Mouse (Mus musculus) ovary, postnatal 36 days (tissue): ENCODE data around the gene Tpt1.

Experiments used
- DNase-seq: peaks from one replicate; pipeline ENCODE4 v3.0.0; 2022; ENCODE audit warnings: low spot score, mixed read lengths

Gene Tpt1

GRCm38 (mm10) chr14:75876320-75877043 lies 31.6 kb downstream of the Tpt1 start:
- DNase-seq: peak; percentile 70

DNA sequence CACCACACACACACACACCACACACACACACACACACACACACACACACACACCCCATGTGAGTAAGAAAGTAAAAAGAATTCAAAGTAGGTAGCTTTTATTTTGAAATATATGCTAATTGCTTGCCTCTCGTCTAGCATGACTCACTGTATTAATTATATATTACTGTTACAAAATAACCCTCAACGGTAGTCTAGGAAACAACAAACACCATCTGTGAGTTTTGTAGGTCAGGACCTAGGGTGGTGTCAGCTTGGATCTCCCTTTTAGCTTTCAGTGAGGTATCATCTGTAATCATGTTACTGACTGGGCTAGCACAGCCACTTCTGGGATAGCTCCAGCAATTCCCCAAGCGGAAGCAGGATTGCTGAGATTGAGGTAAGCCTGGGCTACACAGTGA lies 32.4 kb downstream of the Tpt1 start:
- DNase-seq: no peak

GRCm38 (mm10) chr14:75878980-75879379 lies 34.1 kb downstream of the Tpt1 start:
- no peak for DNase-seq

DNA sequence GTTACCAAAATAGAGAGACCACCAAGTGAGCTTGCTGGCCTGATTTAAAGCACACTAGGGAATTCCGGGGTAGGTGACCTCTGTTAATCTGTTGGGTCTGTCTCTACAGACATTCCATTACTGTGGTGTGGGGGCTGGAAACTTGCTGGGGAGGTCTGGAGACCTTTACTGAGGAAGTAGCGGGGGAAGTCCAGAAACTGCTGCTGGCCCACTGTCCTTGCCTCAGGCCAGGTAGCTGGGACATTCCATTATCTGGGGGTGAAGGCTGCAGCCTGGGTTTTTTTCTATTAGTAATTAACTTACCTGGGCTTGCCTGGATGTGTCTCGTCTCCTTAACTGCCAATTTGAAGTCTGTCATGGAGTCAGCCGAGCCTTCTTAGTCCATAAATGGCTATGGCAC lies 37.0 kb downstream of the Tpt1 start:
- DNase-seq: no peak

GRCm38 (mm10) chr14:75883330-75883729 lies 38.4 kb downstream of the Tpt1 start:
- DNase-seq: no peak

DNA sequence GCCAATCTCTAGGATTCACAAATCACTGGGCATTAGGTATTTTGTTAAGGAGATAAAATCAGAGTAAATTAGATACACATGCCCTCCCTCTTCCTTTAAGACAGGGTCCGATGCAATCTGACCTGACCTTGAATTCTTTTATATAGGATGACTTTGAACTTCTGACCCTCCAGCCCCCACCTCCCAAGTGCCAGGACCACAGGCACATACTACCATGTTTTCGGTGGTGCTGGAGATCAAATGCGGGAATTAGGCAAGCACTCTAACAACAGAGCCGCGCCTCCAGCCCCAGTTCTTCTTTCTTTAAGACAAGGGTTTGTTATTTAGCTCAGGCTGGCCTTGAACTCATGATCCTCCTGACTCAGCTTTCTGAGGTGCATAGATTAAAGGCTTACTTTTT lies 39.0 kb downstream of the Tpt1 start:
- DNase-seq: no peak

DNA sequence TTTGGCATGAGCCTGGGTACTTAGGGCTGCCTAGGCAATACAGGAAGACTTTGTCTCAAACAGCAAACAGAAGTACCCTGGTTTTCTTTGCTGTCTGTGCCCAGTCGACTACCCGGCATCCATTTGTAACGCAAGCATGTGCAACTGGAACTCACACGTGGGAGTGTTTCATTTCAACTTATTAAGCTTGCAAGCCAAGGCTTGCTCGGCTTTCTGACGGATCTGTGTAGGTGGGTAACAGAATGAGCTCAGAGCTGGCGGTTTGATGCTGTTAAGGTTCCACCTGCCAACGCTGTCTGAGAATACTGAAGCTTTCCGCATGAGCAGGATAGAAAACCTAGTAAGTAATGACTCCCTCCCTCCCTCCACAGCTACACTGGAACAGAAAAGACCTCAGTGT lies 47.2 kb downstream of the Tpt1 start:
- no peak for DNase-seq
